Mouse (Mus musculus) left cerebral cortex, adult 18-20 months (tissue): ENCODE data around the gene Senp7. TPM values are rescaled to one million over a fixed set of nuclear protein-coding genes. Genes with fewer than 3 reads are reported as not detected.
"Not testable (repeated sequence)": the region's sequence is repeated elsewhere in the genome, so short reads cannot be mapped to it uniquely, and the experiment has no call there.

ENCODE experiments used
- DNase-seq, 2 experiments: peaks; one replicate each; pipeline ENCODE4 v3.0.0; 2021 to 2022; ENCODE audit warnings: low spot score in 2 of 2, mixed read lengths in 1 of 2
- total RNA-seq, 2 experiments: library from RNA; stranded (reverse); gene quantifications; 2 replicates each; pipeline ENCODE4 v1.2.3; 2021

Gene Senp7
- total RNA-seq, 2 experiments from 2014 or later, result 41.9 to 42.6 TPM

GRCm38 (mm10) chr16:56064334-56064990 is 16.3 kb downstream of the Senp7 start:
- DNase-seq, result peak; percentile 25 to 62

GRCm38 (mm10) chr16:56066113-56066512 is 18.0 kb downstream of the Senp7 start:
- DNase-seq, result no peak

- no peak for DNase-seq
These were observed 20.5 kb downstream of the Senp7 start for GRCm38 (mm10) chr16:56068523-56069070.

DNA sequence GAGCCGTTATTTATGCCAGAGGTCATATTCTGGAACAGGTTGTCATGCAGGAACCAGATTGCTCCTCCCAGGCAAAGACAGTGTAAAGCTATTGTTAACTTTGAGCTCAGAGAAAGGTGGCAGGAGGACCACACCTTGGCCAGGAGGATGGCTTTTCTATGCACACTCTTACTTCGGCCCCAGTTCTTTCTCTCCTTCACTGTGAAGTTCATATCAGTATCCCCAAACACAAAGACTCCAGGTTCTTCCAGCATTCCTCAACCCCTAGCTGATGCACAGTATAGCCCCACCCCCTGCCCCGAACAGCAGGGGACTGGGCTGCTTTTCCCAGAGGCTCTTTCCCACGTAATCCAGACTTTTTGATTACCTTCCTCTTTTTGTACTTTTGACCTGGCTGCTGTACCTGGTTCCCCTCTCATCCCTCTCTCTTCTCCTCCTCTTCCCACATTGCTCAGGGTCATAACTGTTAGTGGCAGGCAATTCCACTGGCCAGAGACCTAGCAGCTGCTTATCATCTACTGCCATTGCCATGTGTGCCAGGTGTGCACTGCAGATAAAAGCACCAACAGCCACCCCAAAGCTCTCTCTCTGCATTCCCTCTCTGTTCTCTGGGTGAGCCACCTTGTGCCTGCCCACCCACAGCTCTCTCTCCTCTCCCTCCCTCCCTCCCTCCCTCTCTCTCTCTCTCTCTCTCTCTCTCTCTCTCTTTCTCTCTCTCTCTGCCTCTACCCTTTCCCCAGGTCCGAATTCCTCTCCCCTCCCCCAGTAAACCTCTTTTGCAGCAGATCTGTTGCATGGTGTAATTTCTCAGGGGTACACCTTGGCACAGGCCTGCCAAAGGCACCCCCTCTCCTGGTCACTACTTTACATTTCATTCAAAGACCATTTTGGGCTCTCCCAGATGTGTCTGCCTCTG is 23.4 kb downstream of the Senp7 start:
- DNase-seq, result no peak

- no peak for DNase-seq
These were observed 24.4 kb downstream of the Senp7 start for GRCm38 (mm10) chr16:56072533-56072932.

DNA sequence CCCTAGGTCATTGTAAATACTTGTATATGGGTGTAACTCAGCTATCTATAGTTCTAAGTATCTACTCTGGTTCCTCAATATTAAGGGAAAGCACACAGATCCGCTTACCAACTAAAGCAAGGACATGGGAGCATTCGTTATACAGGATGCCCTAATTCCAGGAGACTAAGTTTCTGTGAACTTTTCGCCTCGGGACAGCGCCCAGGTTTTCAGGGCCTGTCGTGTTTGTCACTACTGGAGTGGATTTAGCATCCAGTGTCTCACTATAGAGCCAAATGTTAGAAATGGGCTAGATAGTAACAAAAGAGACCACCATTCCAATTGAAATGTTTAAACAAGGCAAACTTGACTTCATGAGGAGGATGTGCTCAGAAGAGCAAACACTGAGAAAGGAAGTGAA is 25.0 kb downstream of the Senp7 start:
- not testable (repeated sequence) for DNase-seq

- DNase-seq, result no peak
These were observed 26.0 kb downstream of the Senp7 start for GRCm38 (mm10) chr16:56074122-56074521.

- no peak for DNase-seq
These were observed 26.4 kb downstream of the Senp7 start for GRCm38 (mm10) chr16:56074565-56074964.

DNA sequence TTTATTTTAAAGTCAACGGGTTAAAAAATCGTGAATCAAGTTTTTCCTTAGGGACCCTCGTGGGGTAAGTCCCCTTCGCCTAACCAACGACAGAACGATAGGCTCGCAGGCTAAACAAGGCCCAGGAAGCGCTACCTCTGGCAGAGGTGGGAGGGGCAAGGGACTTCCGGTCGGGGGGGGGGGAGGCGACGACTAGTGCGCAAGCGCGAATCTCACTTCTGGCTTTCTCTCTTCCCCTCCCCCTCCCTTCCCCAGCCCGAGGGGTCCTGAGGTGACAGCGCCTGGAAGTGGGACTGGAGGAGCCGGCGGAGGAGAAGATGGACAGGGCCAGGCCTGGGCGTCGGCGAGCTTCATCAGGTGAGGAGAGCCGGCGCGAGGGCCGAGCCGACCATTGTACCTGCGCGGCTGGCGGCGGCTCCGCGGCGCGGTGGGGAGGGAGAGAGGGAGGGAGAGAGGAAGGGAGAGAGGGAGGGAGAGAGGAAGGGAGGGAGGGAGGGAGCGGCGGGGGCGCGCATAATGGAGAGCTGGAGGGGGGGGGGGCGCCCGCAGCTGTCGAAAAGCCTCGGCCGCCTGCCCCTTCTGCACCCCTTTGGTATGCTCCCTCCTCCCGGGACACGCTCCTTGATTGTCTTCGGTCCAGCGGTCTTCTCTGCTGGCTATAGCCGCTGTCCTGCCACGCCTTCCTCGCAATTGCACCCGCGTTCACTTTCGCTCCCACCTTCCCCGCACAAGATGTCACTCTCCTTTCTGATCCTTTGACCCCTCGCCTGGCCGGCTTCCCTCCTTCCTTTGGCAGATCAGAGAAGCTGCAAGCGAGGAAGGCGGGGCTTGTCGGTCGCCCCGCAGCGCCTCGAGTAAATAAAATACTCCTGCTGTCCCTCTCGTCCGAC is 27.3 kb downstream of the Senp7 start:
- DNase-seq, result peak; percentile 66 to 75

GRCm38 (mm10) chr16:56076121-56076869 is 28.2 kb downstream of the Senp7 start:
- DNase-seq, result no peak

GRCm38 (mm10) chr16:56079419-56079818 is 31.3 kb downstream of the Senp7 start:
- no peak for DNase-seq

DNA sequence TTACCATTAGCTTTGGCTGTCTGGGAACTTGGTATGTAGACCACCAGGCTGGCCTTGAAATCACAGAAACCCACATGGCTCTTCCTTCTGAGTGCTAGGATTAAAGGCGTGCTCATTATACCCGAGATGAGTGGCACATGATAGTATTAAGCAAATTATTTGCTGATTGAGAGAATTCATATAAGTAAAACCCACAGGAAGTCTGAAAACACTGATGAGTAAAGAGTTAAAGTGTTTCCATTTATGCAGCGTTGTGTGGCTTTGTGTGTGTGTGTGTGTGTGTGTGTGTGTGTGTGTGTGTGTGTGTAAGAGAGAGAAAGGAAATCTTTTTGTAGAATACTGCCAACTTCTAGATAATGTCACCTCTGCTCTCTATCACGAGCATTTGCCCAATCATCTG is 33.6 kb downstream of the Senp7 start:
- no peak for DNase-seq

DNA sequence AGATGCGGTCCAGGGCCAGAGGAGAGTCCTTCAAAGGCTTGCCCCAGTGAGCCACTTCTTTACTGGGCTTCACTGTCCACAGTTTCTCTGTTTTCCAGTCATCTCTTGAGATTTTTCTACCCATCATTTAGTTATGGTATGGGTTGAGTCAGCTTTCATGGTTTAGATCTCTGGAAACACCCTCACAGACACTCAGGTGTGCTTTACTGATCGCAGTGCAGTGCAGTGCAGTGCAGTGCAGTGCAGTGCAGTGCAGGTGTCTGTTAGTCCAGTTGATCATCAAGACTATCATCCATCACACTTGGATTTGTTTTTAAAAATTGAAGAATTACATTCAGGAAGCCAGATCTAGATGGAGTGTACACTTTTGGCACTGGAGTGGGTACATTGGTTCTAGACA is 38.2 kb downstream of the Senp7 start:
- DNase-seq, result no peak

- no peak for DNase-seq
These were observed 42.2 kb downstream of the Senp7 start for GRCm38 (mm10) chr16:56090385-56090784.

DNA sequence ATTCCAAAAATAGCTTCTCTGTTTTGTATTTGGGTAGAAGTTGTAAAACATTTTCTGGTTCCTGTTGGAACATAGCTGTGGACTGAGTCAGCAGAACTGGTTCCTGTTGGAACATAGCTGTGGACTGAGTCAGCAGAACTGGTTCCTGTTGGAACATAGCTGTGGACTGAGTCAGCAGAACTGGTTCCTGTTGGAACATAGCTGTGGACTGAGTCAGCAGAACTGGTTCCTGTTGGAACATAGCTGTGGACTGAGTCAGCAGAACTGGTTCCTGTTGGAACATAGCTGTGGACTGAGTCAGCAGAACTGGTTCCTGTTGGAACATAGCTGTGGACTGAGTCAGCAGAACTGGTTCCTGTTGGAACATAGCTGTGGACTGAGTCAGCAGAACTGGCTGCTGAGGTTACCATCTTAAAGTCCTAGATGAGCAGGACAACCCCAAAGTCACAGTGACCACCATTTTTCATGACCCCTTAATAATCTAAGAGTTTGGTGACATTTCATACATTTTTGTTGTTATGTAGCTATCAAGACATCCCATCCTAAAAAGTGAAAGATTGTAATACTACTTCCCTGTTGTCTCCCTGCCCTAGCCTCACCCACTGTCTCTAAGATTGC is 48.4 kb downstream of the Senp7 start:
- DNase-seq, result not testable (repeated sequence)

- no peak for DNase-seq
These were observed 67.6 kb downstream of the Senp7 start for GRCm38 (mm10) chr16:56115706-56116105.

- DNase-seq, result no peak
These were observed 68.0 kb downstream of the Senp7 start for GRCm38 (mm10) chr16:56116155-56116554.

GRCm38 (mm10) chr16:56117327-56118180 is 69.4 kb downstream of the Senp7 start:
- DNase-seq, result no peak

DNA sequence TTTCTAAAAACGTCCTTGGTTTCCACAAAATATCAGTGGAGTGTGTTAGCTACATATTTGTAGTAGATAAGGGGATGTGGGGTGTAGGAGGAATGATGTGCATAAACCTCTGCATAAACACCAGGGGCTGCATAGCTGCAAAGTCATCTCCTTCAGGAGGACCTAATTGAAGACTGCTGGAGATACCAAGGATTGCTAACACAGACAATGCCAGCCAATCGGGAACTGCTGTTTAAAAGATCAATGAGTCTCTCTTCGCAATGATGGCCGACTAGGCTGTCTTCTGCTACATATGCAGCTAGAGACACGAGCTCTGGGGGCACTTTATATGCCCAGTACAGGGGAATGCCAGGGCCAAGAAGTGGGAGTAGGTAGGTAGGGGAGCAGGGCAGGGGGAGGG is 74.4 kb downstream of the Senp7 start:
- no peak for DNase-seq
